Mouse (Mus musculus): ENCODE measurements around the gene Klra6.
"Not testable (repeated sequence)": the region's sequence is repeated elsewhere in the genome, so short reads cannot be mapped to it uniquely, and the experiment has no call there.

Gene Klra6

GRCm38 (mm10) chr6:130026854-130027253 lies at the start of gene Klra6:
Klra6 (minus strand) TSS chr6:130026954.
- no peak for DNase-seq (ENCODE audit: low read depth, low spot score)

DNA sequence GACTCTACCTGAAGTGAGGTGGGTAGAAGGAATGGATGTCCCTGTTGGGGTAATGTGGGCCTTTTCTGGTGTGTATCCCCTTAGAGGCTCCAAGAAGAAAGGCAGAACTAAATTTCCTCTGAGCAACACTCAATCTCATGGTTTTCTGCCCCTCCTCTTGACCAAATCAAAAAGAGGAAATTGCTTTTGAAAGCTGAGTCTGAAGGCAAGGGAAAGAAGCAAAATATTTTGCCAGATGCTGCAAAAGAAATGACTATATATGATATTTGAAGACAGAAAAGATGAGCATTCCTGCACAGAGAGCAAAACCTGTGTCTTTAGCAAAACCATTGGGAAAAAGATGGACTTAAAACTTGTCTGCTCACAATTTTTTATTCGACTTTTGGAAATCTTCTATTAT lies 40.4 kb upstream of the Klra6 start, which contains the start of gene Klra4:
Gene Klra4 (minus strand): TSS at position 101 of the 400 bp plus-strand sequence.
- DNase-seq (ENCODE audit: low read depth, low spot score) = not testable (repeated sequence)

DNA sequence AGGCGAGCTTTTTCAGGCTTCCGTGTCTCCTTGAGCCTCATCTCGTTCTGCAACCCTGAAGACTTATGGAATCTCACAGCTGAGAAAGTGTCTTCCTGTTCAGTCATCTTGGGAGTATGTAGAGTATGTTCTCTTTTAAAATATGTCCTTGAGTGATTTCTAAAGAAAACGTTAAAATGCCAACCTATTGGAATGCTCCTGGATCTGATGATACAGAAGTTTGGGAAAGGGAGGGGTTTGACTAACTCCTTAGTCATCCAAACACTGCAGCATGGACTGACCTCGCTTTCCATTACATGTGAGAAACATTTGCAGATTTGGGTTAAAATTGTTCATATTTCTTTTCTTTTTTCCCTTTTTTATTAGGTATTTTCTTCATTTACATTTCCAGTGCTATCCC lies 38.4 kb upstream of the Klra6 start:
- DNase-seq (ENCODE audit: low read depth, low spot score) = no peak

GRCm38 (mm10) chr6:130035146-130035545 lies 8.4 kb upstream of the Klra6 start:
- DNase-seq (ENCODE audit: low read depth, low spot score) = not testable (repeated sequence)

GRCm38 (mm10) chr6:130031493-130032089 lies 4.8 kb upstream of the Klra6 start:
- DNase-seq (ENCODE audit: low read depth, low spot score) = not testable (repeated sequence)
